Mouse (Mus musculus): ENCODE results near the gene Nphp4.

Nphp4 gene

DNA sequence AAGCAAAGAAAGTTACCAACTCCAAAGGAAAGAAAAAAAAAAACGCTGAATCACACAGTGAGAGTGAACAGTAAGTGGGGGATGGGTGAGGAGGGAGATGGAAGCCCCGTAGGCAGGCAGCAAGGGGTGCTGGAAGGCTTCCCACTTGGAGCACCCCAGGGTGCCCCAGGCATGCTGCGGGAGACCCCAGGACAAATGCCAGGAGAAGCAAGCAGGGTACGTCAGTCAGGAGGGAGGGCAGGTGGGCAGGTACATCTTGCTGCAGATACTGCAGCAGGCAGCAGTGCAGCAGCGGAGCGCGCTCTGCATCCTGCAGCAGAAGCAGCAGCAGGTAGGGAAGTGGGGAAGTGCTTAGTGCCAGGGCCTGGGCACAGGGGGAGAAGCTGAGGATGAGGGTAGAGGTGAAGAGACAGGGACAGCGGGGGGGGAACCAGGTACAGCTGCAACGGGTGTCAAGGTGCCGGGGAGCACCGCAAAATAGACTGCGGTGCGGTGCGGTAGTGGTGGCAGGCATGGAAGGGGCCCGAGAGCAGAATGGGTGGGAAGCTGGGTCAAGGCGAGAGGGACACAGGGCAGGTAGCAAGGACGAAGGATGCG, at the start of gene Nphp4:
TSS of gene Nphp4 (plus strand) at position 280 of the 597 bp plus-strand sequence.
- peak; percentile 40 for DNase-seq (ENCODE audit: low read depth)

GRCm38 (mm10) chr4:152428259-152428658, 48.2 kb upstream of the Nphp4 start:
- DNase-seq (ENCODE audit: low read depth) = no peak

DNA sequence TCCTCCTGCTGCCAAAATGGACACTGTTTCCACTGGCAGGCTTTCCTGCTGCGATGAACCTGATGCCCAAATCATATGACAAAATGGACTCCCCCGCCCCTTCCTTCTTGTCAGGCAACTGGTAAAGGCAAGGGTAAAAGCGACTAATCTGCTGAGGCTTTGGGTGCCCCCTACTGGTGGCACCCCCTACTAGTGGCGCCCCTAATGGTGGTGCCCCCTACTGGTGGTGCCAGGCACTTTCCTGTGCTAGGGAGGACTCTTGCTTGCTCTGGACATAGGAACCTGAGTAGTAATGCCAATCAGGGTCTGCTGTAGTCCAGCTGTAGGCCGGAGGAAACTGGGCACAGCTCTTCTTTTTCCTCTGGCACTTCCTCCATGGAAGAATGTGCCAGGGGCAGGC, 44.2 kb upstream of the Nphp4 start:
- peak; percentile 74 for DNase-seq (ENCODE audit: low read depth)

- peak; percentile 81 for DNase-seq (ENCODE audit: low read depth)
Observed at GRCm38 (mm10) chr4:152434836-152435235, 41.7 kb upstream of the Nphp4 start.

DNA sequence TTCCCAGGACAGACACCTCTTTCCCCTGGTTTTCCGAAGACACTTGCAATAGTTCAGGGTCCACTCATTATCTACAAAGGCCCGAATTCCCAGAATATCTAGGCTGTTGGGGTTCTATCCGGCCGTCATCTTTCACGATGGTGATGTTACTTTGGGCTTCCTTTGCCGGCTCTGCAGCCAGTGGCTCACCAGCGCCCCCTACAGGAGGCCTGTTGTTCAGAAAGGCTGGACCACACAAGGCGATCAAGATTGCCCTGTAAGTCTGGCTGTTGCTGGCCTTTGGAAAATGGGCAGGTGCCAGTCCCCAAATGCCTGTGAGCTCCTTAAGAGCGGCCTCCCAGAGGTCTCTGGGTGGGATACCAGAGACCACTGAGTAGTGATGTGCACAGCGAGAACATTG, 41.3 kb upstream of the Nphp4 start:
- DNase-seq (ENCODE audit: low read depth) = peak; percentile 77

- no peak for DNase-seq (ENCODE audit: low read depth)
Observed at GRCm38 (mm10) chr4:152440882-152441281, 35.6 kb upstream of the Nphp4 start.

- no peak for DNase-seq (ENCODE audit: low read depth)
Observed at GRCm38 (mm10) chr4:152441536-152441935, 35.0 kb upstream of the Nphp4 start.

- peak; percentile 75 for DNase-seq (ENCODE audit: low read depth)
Observed at GRCm38 (mm10) chr4:152446178-152446577, 30.3 kb upstream of the Nphp4 start.

DNA sequence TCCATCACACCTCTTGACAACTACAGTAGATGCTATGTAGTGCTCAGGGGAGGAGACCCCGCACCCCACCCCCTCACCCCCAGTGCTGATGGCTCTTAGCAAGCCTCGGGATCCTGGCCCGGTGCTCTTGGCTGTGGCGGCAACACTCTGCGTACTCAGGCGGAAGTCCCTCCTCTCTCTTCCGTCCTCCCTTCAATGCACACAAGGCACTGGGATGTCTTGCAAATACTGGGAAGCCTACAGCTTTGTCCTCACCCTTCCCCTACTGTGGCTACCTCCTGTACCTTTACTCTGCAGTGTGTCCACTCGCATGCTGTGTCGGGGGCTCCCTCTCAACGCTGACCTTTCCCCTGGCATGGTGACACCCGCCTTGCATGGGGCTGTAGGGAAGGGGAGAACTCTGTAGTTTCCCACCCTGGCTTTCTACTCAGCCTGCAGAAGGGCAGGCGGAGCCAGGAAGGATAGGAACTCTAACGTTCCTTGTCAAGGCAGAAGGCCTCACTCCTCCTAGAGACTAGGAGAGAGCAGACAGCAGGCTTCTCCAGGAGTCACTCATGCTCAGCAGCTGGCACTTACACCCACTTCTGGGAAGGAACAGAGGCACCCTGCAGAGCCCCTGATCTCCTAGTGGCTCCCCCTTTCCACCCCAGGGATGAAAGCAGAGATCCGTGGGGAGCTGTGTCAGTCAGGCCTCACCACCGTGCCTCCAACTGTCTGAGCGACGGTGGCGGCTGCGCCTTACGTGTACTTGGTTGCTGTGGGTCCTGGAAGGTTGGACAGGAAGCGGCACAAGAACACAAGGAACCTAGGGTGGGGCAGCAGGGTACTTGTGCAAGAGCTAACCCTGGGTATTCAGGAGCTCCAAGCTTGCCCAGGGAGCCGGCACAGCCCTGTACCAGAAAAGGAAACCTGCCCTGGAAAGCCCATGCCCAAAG, 28.5 kb upstream of the Nphp4 start:
- peak; percentile 49 for DNase-seq (ENCODE audit: low read depth)

DNA sequence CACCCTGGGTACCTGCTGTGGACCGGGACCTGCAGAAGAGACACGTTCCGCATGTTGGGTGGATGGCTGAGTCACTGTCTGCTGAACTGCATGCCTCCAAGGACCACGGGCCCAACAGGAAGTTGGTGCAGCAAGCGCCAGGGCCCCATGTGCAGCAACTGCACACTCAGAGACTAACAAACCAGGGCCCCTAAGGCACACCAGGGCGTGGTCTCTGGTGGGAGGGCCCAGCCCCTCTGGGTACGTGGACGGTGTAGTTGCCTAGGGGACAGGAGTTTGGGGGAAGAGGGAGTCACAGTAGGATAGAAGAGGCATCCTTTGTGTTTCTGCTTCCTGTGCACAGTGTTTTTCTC, 27.9 kb upstream of the Nphp4 start:
- peak; percentile 80 for DNase-seq (ENCODE audit: low read depth)

GRCm38 (mm10) chr4:152451371-152451770, 25.1 kb upstream of the Nphp4 start:
- peak; percentile 62 for DNase-seq (ENCODE audit: low read depth)

DNA sequence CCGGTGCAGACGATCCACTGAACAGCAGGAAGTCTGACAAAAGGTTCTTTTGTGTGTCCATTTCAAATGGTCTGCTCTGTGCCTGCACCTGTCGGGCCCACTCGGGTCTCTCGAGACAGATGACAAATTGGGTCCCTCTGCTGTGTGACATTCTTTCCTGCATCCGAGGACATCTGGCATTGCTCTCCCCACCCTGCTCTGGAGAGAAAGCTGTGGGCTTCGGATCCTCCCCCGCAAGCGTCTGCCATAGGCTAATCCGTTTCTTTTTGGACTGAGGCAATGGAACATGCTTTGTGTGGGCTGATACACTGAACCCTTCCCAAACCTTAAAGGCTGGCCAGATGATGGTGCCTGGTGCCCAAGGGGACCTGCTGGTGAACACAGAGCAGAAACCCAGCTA, 23.4 kb upstream of the Nphp4 start:
- DNase-seq (ENCODE audit: low read depth) = no peak

DNA sequence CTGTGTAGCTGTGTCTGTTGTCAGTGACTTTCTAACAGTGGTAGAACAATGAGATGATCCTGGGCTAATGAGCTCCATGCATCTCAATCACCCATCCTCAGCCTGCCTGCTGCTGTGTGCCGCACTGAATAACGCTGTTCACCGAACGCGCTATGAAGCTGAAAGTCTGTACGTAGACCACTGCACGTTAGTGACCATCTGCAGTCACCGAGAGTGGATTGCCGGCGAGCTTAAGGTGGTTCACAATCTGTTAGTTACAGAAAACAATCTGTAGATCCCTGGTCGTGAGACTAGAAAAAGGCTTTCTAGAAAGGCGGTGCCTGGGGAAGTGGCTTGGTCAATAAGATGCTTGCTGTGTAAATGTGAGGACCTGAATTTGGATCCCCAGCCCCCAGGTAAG, 22.4 kb upstream of the Nphp4 start:
- no peak for DNase-seq (ENCODE audit: low read depth)

DNA sequence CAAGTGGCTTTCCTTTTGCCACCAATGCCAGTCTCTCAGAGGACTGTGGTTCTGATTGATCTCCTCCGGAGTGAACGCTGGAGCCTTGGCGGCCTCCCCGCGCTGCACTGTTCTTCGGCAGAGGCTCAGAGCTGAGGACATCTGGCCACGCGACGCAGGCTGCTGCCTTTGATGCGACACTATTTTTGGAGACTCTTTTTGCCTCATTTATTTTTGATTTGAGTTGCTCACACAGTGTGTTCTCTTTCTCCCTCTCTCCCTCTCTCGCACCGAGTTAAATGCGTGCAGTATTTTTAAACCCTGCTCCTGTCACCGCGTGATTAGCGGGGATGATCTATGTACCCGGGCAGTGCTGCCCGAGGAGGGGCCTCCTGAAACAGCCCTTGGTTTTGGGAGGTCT, 19.9 kb upstream of the Nphp4 start:
- no peak for DNase-seq (ENCODE audit: low read depth)

DNA sequence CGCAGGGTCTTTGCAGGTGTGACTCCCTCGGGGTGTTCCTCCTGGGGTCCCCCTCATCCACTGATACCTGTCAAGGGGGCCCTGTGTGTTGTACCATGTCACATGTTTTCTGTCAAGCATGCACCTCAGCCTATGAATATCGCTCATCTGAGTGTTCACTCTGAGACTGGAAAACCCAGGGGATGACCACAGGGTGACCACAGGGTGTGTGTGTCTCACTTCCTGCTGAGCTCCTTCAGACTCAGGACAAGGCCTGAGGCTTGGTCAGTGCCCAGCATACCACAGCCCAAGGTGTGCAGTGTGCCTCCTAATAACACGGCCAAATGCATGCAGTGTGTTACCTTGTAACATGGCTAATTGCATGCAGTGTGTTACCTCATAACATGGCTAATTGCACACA, 18.8 kb upstream of the Nphp4 start:
- DNase-seq (ENCODE audit: low read depth) = no peak

GRCm38 (mm10) chr4:152462516-152462915, 14.0 kb upstream of the Nphp4 start:
- no peak for DNase-seq (ENCODE audit: low read depth)

- no peak for DNase-seq (ENCODE audit: low read depth)
Observed at GRCm38 (mm10) chr4:152463147-152463546, 13.4 kb upstream of the Nphp4 start.

DNA sequence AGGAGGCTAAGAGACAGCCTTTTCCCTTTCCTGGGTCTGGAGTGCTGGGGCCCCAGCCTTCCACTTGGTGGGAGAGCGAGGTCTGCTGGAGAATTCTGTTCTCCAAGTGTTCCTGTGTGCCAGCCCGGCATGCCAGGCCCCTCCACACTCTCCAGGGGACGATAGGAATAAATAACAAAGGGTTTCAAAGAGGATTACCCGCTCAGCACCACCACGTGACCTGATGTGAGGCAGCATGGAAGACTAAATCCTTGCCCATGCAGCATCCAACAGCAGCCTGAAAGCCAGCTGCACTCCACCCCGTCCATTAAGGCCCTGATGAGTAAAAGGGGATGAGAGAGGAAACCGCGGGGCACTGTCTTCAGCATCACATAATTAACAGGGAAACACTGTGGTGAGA, 11.4 kb upstream of the Nphp4 start:
- DNase-seq (ENCODE audit: low read depth) = no peak

DNA sequence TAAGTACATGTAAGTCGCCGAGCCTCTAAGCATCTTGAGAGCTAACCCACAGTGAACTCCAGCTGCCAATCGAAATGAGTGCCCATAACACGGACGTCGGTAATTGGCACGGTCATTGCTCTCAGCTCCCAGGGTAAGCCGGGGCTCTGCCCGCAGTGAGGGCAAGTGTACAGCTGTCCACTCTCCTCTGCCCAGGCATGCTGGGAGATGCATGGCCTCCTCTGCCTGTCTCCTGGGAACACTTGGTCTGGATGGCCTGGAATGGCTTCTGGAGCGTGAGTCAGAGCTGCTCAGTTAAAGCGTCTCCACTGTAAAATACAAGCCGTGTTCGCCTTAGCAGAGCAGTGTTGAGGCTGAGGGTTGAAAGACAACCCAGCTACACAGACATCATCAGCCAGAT, 9.9 kb upstream of the Nphp4 start:
- no peak for DNase-seq (ENCODE audit: low read depth)

DNA sequence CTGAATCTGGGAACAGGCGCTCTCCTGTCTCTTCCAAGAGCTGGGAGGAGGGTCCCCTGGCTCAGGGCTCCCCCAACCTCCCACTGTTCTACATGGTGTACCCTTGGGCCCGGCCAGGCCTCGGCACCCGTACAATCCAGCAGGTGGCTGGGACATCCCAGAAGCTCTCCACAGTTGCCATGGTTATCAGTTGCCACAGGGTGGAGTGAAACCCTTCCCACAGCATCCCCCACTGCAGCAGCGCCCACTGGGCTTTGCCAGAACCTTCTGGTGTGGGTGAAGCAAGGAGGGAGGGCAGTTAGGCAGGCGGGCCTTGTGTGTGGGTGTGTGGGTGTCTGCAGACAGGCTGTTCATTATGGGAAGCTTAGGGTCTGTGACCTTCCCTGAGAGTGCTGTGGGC, 8.6 kb upstream of the Nphp4 start:
- DNase-seq (ENCODE audit: low read depth) = no peak

DNA sequence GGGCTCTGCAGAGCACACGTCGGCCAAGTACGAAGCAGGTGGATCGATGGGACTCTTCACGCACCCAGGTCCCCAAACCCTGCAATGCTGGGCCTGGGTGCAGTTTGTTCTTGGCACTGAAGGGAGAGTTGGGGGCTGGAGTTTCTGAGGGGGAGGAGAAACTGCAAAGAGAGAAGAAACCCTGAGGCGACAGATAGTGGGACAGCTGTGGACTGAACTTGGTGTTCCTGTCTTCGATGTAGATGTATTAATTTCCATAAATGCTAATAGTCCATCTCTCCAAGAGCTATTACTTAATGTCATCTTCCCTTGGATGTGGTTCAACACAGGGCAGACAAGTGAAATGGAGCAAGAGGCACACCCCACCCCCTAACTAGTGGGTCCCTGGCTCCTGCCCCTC, 565 bp upstream of the Nphp4 start:
- peak; percentile 14 for DNase-seq (ENCODE audit: low read depth)

DNA sequence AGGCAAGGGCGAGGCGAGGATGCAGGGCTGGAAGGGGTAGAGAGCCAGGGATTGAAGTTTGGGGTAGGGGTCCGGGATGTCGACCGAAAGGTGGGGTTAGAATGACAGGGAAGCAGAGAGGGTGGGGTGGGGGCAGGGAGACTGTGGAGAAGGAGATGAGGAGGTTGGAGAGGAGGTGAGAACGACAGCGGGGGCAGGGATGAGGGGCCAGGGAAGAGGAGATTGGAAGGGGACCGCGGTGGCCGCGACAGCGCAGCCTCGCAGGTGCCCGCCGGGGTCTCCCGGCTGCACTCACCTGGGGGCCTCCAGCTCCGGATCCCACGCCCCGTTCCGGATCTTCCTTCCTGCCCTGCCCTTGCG, 580 bp downstream of the Nphp4 start:
- DNase-seq (ENCODE audit: low read depth) = no peak

DNA sequence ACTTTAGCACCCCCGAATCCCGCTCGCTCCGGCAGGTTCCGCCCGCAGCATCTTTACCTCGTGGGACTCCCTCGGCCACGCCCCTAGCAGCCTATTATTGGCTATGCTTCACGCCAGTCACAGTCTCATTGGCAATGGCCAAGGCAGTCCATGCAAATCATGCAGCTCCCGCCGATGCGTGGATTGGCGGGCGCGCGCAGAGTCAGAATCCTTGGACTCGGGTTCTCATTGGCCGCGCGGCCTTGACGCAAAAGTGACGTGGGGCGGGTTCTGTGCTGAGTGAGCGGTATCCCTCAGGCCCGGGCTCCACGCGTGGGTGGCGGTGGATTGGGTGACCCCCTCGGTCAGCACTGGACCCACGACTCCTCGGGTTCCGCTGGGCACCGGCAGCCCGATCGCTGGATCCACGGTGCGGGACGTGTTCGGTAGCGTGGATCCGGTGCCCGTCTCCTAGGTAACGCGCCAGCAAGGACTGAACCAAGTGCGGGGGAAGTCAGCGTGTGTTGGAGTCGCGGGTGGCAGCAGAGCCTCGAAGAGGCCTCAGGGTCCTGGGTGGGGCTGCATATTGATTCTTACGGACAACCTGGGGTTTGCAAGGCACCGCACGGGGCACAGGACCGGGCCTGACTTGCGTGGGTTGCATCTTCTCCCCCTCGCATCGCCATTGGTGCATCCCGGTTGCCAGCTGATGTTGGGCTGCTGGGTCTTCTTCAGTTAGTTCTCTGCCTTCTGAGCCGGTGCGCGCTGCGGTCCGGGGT, 1.1 kb downstream of the Nphp4 start, which contains the start of gene Kcnab2:
TSS of gene Kcnab2 (minus strand) at position 406 of the 758 bp plus-strand sequence.
- peak; percentile 99 for DNase-seq (ENCODE audit: low read depth)
